Mouse (Mus musculus) heart, postnatal 0 days (tissue): Measurements from ENCODE around the gene Col4a2. TPM values are rescaled to one million over a fixed set of nuclear protein-coding genes. Genes with fewer than 3 reads are reported as not detected.

Experiments used
- ATAC-seq: fragments of 200-750 bp; cut with Nextera tagmentation; 2 replicates; pipeline ENCODE4 v1.8.0; 2017; ENCODE audit warnings: low read depth, moderate number of reproducible peaks, moderate library complexity; ENCODE audit not compliant: insufficient read depth
- DNase-seq: peaks from one replicate; pipeline ENCODE4 v3.0.0-alpha.2; 2016; ENCODE audit warnings: low spot score
- H3K27ac ChIP-seq: fragments of 300-500 bp; sonication (generic); 2 replicates; pipeline ENCODE4 v1.5.1; 2014; ENCODE audit warnings: low read depth, mild to moderate bottlenecking
- H3K27me3 ChIP-seq: fragments of 300-500 bp; sonication (generic); 2 replicates; pipeline ENCODE4 v1.6.1; 2014; ENCODE audit warnings: low read length, mixed read lengths; ENCODE audit not compliant: control insufficient read depth, insufficient read depth
- H3K36me3 ChIP-seq: fragments of 300-500 bp; sonication (generic); replicated peaks from 2 replicates; pipeline ENCODE4 v1.6.1; 2014; ENCODE audit warnings: low read length, mixed read lengths; ENCODE audit not compliant: control insufficient read depth, insufficient read depth
- H3K4me1 ChIP-seq: fragments of 300-500 bp; sonication (generic); 2 replicates; pipeline ENCODE4 v1.6.1; 2014; ENCODE audit warnings: antibody characterized with exemption; ENCODE audit not compliant: control insufficient read depth, insufficient read depth
- H3K4me2 ChIP-seq: fragments of 300-500 bp; sonication (generic); 2 replicates; pipeline ENCODE4 v1.6.1; 2014; ENCODE audit warnings: low read depth, mild to moderate bottlenecking, low read length, moderate library complexity
- H3K4me3 ChIP-seq: fragments of 300-500 bp; sonication (generic); 2 replicates; pipeline ENCODE4 v1.5.1; 2014; ENCODE audit warnings: low read depth, low read length
- H3K9ac ChIP-seq: fragments of 300-500 bp; sonication (generic); replicated peaks from 2 replicates; pipeline ENCODE4 v1.6.1; 2014; ENCODE audit warnings: low read depth, low read length, mixed read lengths
- H3K9me3 ChIP-seq: fragments of 300-500 bp; sonication (generic); replicated peaks from 2 replicates; pipeline ENCODE4 v1.6.1; 2016; ENCODE audit warnings: low read length; ENCODE audit not compliant: control insufficient read depth
- CTCF ChIP-seq: IDR thresholded peaks from 2 replicates; pipeline ENCODE4 v1.5.1; 2016; ENCODE audit warnings: antibody characterized with exemption, control low read depth, low read depth
- EP300 ChIP-seq: IDR thresholded peaks from 2 replicates; pipeline ENCODE4 v1.6.1; 2016; ENCODE audit warnings: antibody characterized with exemption, low read depth
- WGBS: fragments of 180-500 bp; shearing (Covaris S2); extraction: QIAGEN DNeasy Blood & Tissue Kit; methylation state at CpG from one replicate; pipeline ENCODE4 v1.1.7; 2014; 5-methylcytosine and 5-hydroxymethylcytosine counted together
- polyA plus RNA-seq: library from polyadenylated mRNA; unstranded; fragments of >200 nt; fragmentation: Nextera tagmentation; extraction: Ambion mirVana; gene quantifications from 2 replicates; pipeline ENCODE4 v1.2.1, GENCODE M21; 2015
- total RNA-seq: library from RNA; depleted of rRNA; stranded (reverse); fragments of >200 nt; gene quantifications from 2 replicates; pipeline ENCODE4 v1.2.3, GENCODE M21; 2014; ENCODE audit warnings: low replicate concordance

Col4a2 gene
- total and polyA plus RNA-seq, 2 experiments from 2014 or later = 98.5 to 315 TPM

DNA sequence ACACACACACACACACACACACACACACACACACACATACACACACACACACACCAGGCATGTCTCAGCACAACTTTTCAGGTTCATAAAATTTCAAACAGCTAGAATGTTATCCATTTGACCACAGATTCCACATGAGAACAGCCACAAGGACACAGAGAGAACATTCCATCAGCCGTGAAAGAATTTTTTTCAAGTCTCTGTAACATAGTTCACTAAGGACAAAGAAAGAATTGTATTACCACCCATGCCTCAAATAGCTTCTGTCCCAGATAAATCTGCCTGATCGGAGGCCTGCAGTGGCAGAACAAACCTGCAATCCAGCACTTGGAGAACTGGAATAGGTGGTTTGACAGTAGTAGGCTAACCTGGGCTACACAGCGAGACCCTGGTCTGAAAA, 144.7 kb downstream of the Col4a2 start:
- H3K4me2 ChIP-seq = no peak overlapping the region
- H3K36me3 ChIP-seq = peaks cover 7% of the 10 kb centered on the region; the same call in 1 of the 2 replicates
- peak; percentile 72 for ATAC-seq
- H3K4me1 ChIP-seq = peaks cover 32% of the 10 kb centered on the region
- WGBS = 48% methylated on average over 3 of the region's 3 CpGs
- no peak for TF ChIP-seq EP300
- no peak for TF ChIP-seq CTCF
- H3K27me3 ChIP-seq = no peaks in the 10 kb centered on the region
- no peak overlapping the region for H3K4me3 ChIP-seq
- H3K9ac ChIP-seq = peak overlapping the region; percentile 46; the same call in 1 of the 2 replicates
- peak overlapping the region; percentile 92 for H3K27ac ChIP-seq
- no peaks in the 10 kb centered on the region for H3K9me3 ChIP-seq
- DNase-seq = peak; percentile 73

GRCm38 (mm10) chr8:11457981-11458836, 145.6 kb downstream of the Col4a2 start:
- H3K27ac ChIP-seq = peak overlapping the region; percentile 92

GRCm38 (mm10) chr8:11459016-11459415, 146.4 kb downstream of the Col4a2 start:
- TF ChIP-seq CTCF (no peak), EP300 (no peak)
- no peak for ATAC-seq
- peaks cover 46% of the 10 kb centered on the region for H3K4me1 ChIP-seq

More at GRCm38 (mm10) chr8:11457981-11458836, 145.6 kb downstream of the Col4a2 start:
- WGBS = 34% methylated on average over 12 of the region's 12 CpGs
- peak; percentile 37; the same call in 1 of the 2 replicates for ATAC-seq
- no peak for DNase-seq
- Histone ChIP-seq H3K4me3 (no peak overlapping the region), H3K4me2 (no peak overlapping the region), H3K9me3 (no peaks in the 10 kb centered on the region), H3K27me3 (no peaks in the 10 kb centered on the region), H3K36me3 (peaks cover 7% of the 10 kb centered on the region; the same call in 1 of the 2 replicates), H3K9ac (peak overlapping the region; percentile 46; the same call in 1 of the 2 replicates), H3K4me1 (peaks cover 38% of the 10 kb centered on the region)
- TF ChIP-seq EP300 (no peak), CTCF (no peak)

DNA sequence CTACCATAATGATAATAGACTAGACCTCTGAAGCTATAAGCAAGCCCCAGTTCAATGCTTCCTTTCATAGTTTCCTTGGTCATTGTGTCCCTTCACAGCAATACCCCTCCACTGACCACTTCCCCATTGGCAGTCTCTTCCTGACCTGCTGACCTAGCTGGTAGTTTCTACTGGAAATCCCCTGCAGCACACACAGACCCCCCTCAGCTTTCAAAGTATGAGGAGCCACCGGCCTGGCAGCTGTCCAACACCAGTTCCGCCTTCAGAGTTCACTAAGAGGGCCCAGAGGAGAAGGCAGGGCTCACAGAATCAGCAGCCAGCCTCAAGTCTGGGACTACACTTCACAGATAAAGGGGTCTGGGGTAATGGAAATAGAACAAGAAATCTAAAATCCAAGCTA, 148.3 kb downstream of the Col4a2 start:
- Histone ChIP-seq H3K4me3 (no peak overlapping the region), H3K27me3 (no peaks in the 10 kb centered on the region), H3K36me3 (no peaks in the 10 kb centered on the region), H3K9ac (no peak overlapping the region), H3K27ac (no peak overlapping the region; the same call in 1 of the 2 replicates), H3K4me2 (no peak overlapping the region), H3K4me1 (peaks cover 57% of the 10 kb centered on the region), H3K9me3 (no peaks in the 10 kb centered on the region)
- 15% methylated on average over 2 of the region's 2 CpGs for WGBS
- TF ChIP-seq EP300 (no peak), CTCF (no peak)
- DNase-seq = no peak
- no peak for ATAC-seq

More at GRCm38 (mm10) chr8:11459016-11459415, 146.4 kb downstream of the Col4a2 start:
- Histone ChIP-seq H3K9me3 (no peaks in the 10 kb centered on the region), H3K4me3 (no peak overlapping the region), H3K4me2 (no peak overlapping the region), H3K9ac (no peak overlapping the region), H3K27me3 (no peaks in the 10 kb centered on the region), H3K27ac (peak overlapping the region; percentile 92), H3K36me3 (peaks cover 1% of the 10 kb centered on the region; the same call in 1 of the 2 replicates)
- DNase-seq = no peak
- WGBS = 59% methylated on average over 5 of the region's 5 CpGs

GRCm38 (mm10) chr8:11461847-11462246, 149.2 kb downstream of the Col4a2 start:
- no peaks in the 10 kb centered on the region for H3K9me3 ChIP-seq
- no peaks in the 10 kb centered on the region for H3K27me3 ChIP-seq
- peak overlapping the region; percentile 7; the same call in 1 of the 2 replicates for H3K27ac ChIP-seq
- TF ChIP-seq CTCF (no peak), EP300 (no peak)
- DNase-seq = no peak
- ATAC-seq = no peak
- no peak overlapping the region for H3K9ac ChIP-seq
- H3K4me3 ChIP-seq = no peak overlapping the region
- no peak overlapping the region for H3K4me2 ChIP-seq
- 40% methylated on average over 2 of the region's 2 CpGs for WGBS
- no peaks in the 10 kb centered on the region for H3K36me3 ChIP-seq
- H3K4me1 ChIP-seq = peaks cover 57% of the 10 kb centered on the region
